Mouse (Mus musculus) kidney, adult 2 months (tissue): ENCODE measurements around the gene Fyn. TPM values are rescaled to one million over a fixed set of nuclear protein-coding genes. Genes with fewer than 3 reads are reported as not detected.

ENCODE experiments used
- DNase-seq: peaks from one replicate; pipeline ENCODE4 v3.0.0; 2021
- H3K27ac ChIP-seq: fragments of 200-500 bp; 2 replicates; pipeline ENCODE4 v1.5.1; 2012; ENCODE audit warnings: low read depth, low read length, control low read depth, inconsistent platforms; ENCODE audit not compliant: insufficient read depth
- H3K27me3 ChIP-seq: fragments of 200-500 bp; replicated peaks from 2 replicates; pipeline ENCODE4 v1.6.1; 2012; ENCODE audit warnings: mild to moderate bottlenecking, moderate library complexity, low read length, inconsistent platforms; ENCODE audit not compliant: control insufficient read depth, insufficient read depth
- H3K36me3 ChIP-seq: fragments of 200-500 bp; 2 replicates; pipeline ENCODE4 v1.6.1; 2012; ENCODE audit warnings: mild to moderate bottlenecking, moderate library complexity, low read length, inconsistent platforms; ENCODE audit not compliant: control insufficient read depth, insufficient read depth
- H3K4me1 ChIP-seq: fragments of 200-500 bp; 2 replicates; pipeline ENCODE4 v1.6.1; 2011; ENCODE audit warnings: low read length; ENCODE audit not compliant: control insufficient read depth, insufficient read depth
- H3K4me3 ChIP-seq: fragments of 200-500 bp; 2 replicates; pipeline ENCODE4 v1.5.1; 2011; ENCODE audit warnings: mild to moderate bottlenecking, low read depth, low read length, control low read depth; ENCODE audit not compliant: insufficient read depth
- CTCF ChIP-seq: fragments of 200-500 bp; conservative IDR thresholded peaks from 2 replicates; pipeline ENCODE4 v1.5.1; 2011; ENCODE audit warnings: low read depth, mild to moderate bottlenecking, control low read depth, low read length, moderate library complexity, mixed read lengths; ENCODE audit not compliant: insufficient read depth, insufficient read length
- POLR2A ChIP-seq: fragments of 200-500 bp; IDR thresholded peaks from one replicate; pipeline ENCODE4 v1.6.1; 2011; ENCODE audit warnings: low read depth, low read length, control low read depth
- WGBS: fragments of 180-500 bp; shearing (Covaris S2); methylation state at CpG from one replicate; pipeline ENCODE4 v1.1.7; 2018; 5-methylcytosine and 5-hydroxymethylcytosine counted together
- polyA plus RNA-seq: library from polyadenylated mRNA; depleted of rRNA; stranded (reverse); fragments of >200 nt; gene quantifications from 2 replicates; pipeline ENCODE4 v1.2.3, GENCODE M21; 2012

Gene Fyn
- polyA plus RNA-seq, 1 experiment: 12.9 TPM

DNA sequence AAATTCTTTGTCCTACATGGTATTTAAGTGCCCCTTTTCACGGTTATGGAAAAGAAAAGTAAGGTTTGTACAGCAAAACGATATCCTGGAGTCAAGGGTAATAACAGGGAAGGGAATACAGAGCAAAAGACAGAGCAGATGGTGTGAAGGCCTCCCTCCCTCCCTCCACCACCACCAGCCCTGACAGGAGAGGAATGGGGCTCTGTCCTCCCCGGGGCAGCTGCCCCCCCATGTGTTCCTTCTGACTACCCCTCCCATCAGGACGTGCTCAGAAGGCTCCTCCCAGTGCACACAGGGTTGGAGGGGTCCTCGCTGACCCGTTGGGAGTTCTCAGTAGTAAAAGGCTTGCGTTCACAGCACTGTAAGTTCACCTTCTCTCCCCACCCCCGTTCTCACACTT is 149.6 kb downstream of the Fyn start:
- H3K4me1 ChIP-seq: no peaks in the 10 kb centered on the region; the same call in 1 of the 2 replicates
- WGBS: 60% methylated on average over 8 of the region's 8 CpGs
- no peak overlapping the region for H3K4me3 ChIP-seq

DNA sequence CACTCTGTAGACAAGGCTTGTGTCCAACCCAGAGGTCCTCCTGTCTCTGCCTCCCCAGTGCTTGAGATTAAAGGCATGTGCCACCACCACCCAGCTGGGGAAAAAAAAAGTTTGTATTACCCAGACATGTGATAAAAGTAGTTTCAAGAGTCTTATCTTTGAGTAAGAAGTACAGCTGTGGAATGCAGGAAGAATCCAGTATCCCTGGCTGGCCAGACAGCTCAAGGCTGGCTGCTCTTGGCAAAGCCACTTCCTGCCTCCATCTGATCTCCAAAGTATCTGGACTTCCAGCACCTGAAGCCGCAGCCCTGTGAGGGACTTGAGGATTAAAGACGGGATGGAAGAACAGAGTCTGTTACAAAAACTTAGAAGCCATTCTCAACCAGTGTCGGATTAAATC is 150.2 kb downstream of the Fyn start:
- 72% methylated on average over 3 of the region's 3 CpGs for WGBS
- Histone ChIP-seq H3K4me1 (no peaks in the 10 kb centered on the region; the same call in 1 of the 2 replicates), H3K27me3 (no peaks in the 10 kb centered on the region), H3K36me3 (no peaks in the 10 kb centered on the region), H3K4me3 (no peak overlapping the region), H3K27ac (no peak overlapping the region)
- no peak for DNase-seq
- TF ChIP-seq POLR2A (no peak), CTCF (no peak)

More for the DNA sequence above, 149.6 kb downstream of the Fyn start:
- Histone ChIP-seq H3K36me3 (no peaks in the 10 kb centered on the region), H3K27ac (no peak overlapping the region), H3K27me3 (no peaks in the 10 kb centered on the region)
- DNase-seq: no peak
- TF ChIP-seq CTCF (no peak), POLR2A (no peak)

DNA sequence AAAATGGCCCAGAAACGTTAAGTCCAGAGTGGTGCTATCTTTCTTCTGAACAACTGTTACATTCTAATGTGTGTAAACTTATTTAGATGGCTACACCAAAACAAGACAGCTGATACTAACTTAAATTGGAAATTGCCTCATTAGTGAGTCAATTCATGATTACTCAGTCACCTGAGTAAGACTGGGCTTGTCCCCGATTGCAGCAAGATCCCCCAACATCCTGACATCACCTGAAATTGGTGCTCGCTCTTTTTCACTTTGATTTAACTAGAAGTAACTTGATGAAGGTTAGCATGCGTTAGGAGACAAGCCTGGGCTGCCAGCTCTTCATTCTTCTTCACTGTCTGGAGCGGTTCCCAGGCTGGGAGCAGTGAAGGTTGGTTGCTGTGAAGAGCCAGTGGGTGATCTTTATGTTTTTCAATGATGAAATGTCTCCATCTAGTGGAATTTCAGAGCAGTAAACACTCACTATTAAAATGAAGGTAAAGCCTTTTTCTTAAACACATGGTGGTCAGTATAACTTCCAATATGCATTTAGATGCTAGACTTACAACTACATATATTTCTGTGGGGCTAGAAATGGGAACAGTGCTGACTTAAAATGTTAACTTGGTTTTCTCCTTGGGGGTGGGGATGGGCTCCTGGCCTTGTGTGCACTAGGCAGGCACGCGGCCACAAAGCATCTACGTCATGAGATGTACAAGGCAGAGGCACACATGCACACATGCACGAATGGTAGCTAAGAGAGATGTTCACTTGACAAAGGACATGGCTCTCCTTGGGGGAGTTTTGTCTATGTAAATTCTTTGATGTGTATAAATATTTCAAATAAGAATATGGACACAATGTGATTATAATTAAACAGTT is 151.7 kb downstream of the Fyn start:
- no peak overlapping the region for H3K27ac ChIP-seq
- H3K27me3 ChIP-seq: no peaks in the 10 kb centered on the region
- WGBS: 55% methylated on average over 9 of the region's 9 CpGs
- peak; percentile 67 for DNase-seq
- H3K4me3 ChIP-seq: no peak overlapping the region
- no peaks in the 10 kb centered on the region for H3K36me3 ChIP-seq
- H3K4me1 ChIP-seq: no peaks in the 10 kb centered on the region; the same call in 1 of the 2 replicates
- TF ChIP-seq POLR2A: no peak
- TF ChIP-seq CTCF: peak; percentile 56

GRCm38 (mm10) chr10:39521327-39521726 is 152.7 kb downstream of the Fyn start:
- H3K36me3 ChIP-seq: no peaks in the 10 kb centered on the region
- H3K4me1 ChIP-seq: no peaks in the 10 kb centered on the region; the same call in 1 of the 2 replicates
- H3K4me3 ChIP-seq: no peak overlapping the region
- H3K27ac ChIP-seq: no peak overlapping the region
- no peaks in the 10 kb centered on the region for H3K27me3 ChIP-seq
- WGBS: 68% methylated on average over 1 of the region's 1 CpGs
- TF ChIP-seq CTCF (no peak), POLR2A (no peak)
- DNase-seq: no peak

- 73% methylated on average over 5 of the region's 5 CpGs for WGBS
- TF ChIP-seq CTCF: no peak
- no peak for TF ChIP-seq POLR2A
- Histone ChIP-seq H3K4me1 (no peaks in the 10 kb centered on the region; the same call in 1 of the 2 replicates), H3K36me3 (no peaks in the 10 kb centered on the region), H3K27me3 (no peaks in the 10 kb centered on the region), H3K27ac (no peak overlapping the region), H3K4me3 (no peak overlapping the region)
- no peak for DNase-seq
Measured at GRCm38 (mm10) chr10:39521861-39522391, 153.3 kb downstream of the Fyn start.

- H3K27me3 ChIP-seq: no peaks in the 10 kb centered on the region
- WGBS: 62% methylated on average over 11 of the region's 11 CpGs
- H3K4me1 ChIP-seq: no peaks in the 10 kb centered on the region; the same call in 1 of the 2 replicates
- H3K36me3 ChIP-seq: no peaks in the 10 kb centered on the region
- TF ChIP-seq CTCF (no peak), POLR2A (no peak)
- DNase-seq: no peak
- no peak overlapping the region for H3K27ac ChIP-seq
- H3K4me3 ChIP-seq: no peak overlapping the region
Measured at GRCm38 (mm10) chr10:39522857-39523614, 154.4 kb downstream of the Fyn start.
